Mouse (Mus musculus): ENCODE measurements around the gene Unc5c. TPM values are rescaled to one million over a fixed set of nuclear protein-coding genes. Genes with fewer than 3 reads are reported as not detected.

The Unc5c gene
- polyA plus RNA-seq, 2 experiments, result 11.9 to 12.5 TPM

- no peak for TF ChIP-seq POLR2A (IDR thresholded peaks at IDR 0.05; ENCODE audit: borderline replicate concordance, extremely low read depth, insufficient read depth, insufficient read length)
- Histone ChIP-seq H3K4me2 (replicated peaks; ENCODE audit: low read depth, low read length, severe bottlenecking) (no peak overlapping the region), H3K27me3 (ENCODE audit: control insufficient read depth, insufficient read depth, low read length) (no peaks in the 10 kb centered on the region), H3K36me3 (ENCODE audit: control insufficient read depth, insufficient read depth, low read length) (no peaks in the 10 kb centered on the region), H3K4me1 (ENCODE audit: control insufficient read depth, insufficient read depth, low read length) (no peaks in the 10 kb centered on the region), H3K9me3 (ENCODE audit: control insufficient read depth, low read length) (no peaks in the 10 kb centered on the region), H3K27ac (replicated peaks; ENCODE audit: low read depth, low read length) (no peak overlapping the region), H3K4me3 (replicated peaks; ENCODE audit: low read length) (no peak overlapping the region), H3K9ac (ENCODE audit: low read depth, low read length, severe bottlenecking) (no peak overlapping the region)
- no peak for DNase-seq (ENCODE audit: low spot score)
- WGBS, result 81% methylated on average over 5 of the region's 5 CpGs
- no peak for ATAC-seq (ENCODE audit: low FRiP score, low read depth)
Observed at GRCm38 (mm10) chr3:141719050-141719449, 254.0 kb downstream of the Unc5c start.

GRCm38 (mm10) chr3:141724499-141724898 lies 259.5 kb downstream of the Unc5c start:
- Histone ChIP-seq H3K27me3 (ENCODE audit: control insufficient read depth, insufficient read depth, low read length) (no peaks in the 10 kb centered on the region), H3K9me3 (ENCODE audit: control insufficient read depth, low read length) (no peaks in the 10 kb centered on the region), H3K27ac (replicated peaks; ENCODE audit: low read depth, low read length) (no peak overlapping the region), H3K4me3 (replicated peaks; ENCODE audit: low read length) (no peak overlapping the region), H3K4me1 (ENCODE audit: control insufficient read depth, insufficient read depth, low read length) (no peaks in the 10 kb centered on the region), H3K36me3 (ENCODE audit: control insufficient read depth, insufficient read depth, low read length) (no peaks in the 10 kb centered on the region), H3K4me2 (replicated peaks; ENCODE audit: low read depth, low read length, severe bottlenecking) (no peak overlapping the region), H3K9ac (ENCODE audit: low read depth, low read length, severe bottlenecking) (no peak overlapping the region)
- DNase-seq (ENCODE audit: low spot score), result no peak
- WGBS, result 70% methylated on average over 2 of the region's 2 CpGs
- no peak for TF ChIP-seq POLR2A (IDR thresholded peaks at IDR 0.05; ENCODE audit: borderline replicate concordance, extremely low read depth, insufficient read depth, insufficient read length)
- ATAC-seq (ENCODE audit: low FRiP score, low read depth), result no peak

GRCm38 (mm10) chr3:141725432-141725831 lies 260.4 kb downstream of the Unc5c start:
- Histone ChIP-seq H3K27me3 (ENCODE audit: control insufficient read depth, insufficient read depth, low read length) (no peaks in the 10 kb centered on the region), H3K4me1 (ENCODE audit: control insufficient read depth, insufficient read depth, low read length) (no peaks in the 10 kb centered on the region), H3K4me2 (replicated peaks; ENCODE audit: low read depth, low read length, severe bottlenecking) (no peak overlapping the region), H3K4me3 (replicated peaks; ENCODE audit: low read length) (no peak overlapping the region), H3K9ac (ENCODE audit: low read depth, low read length, severe bottlenecking) (no peak overlapping the region), H3K9me3 (ENCODE audit: control insufficient read depth, low read length) (no peaks in the 10 kb centered on the region), H3K36me3 (ENCODE audit: control insufficient read depth, insufficient read depth, low read length) (no peaks in the 10 kb centered on the region), H3K27ac (replicated peaks; ENCODE audit: low read depth, low read length) (no peak overlapping the region)
- WGBS, result 78% methylated on average over 1 of the region's 1 CpGs
- DNase-seq (ENCODE audit: low spot score), result no peak
- no peak for TF ChIP-seq POLR2A (IDR thresholded peaks at IDR 0.05; ENCODE audit: borderline replicate concordance, extremely low read depth, insufficient read depth, insufficient read length)
- ATAC-seq (ENCODE audit: low FRiP score, low read depth), result no peak

GRCm38 (mm10) chr3:141733844-141734243 lies 268.8 kb downstream of the Unc5c start:
- Histone ChIP-seq H3K4me3 (replicated peaks; ENCODE audit: low read length) (no peak overlapping the region), H3K36me3 (ENCODE audit: control insufficient read depth, insufficient read depth, low read length) (no peaks in the 10 kb centered on the region; the same call in 1 of the 2 replicates), H3K27ac (replicated peaks; ENCODE audit: low read depth, low read length) (no peak overlapping the region), H3K4me1 (ENCODE audit: control insufficient read depth, insufficient read depth, low read length) (no peaks in the 10 kb centered on the region), H3K4me2 (replicated peaks; ENCODE audit: low read depth, low read length, severe bottlenecking) (no peak overlapping the region), H3K9ac (ENCODE audit: low read depth, low read length, severe bottlenecking) (no peak overlapping the region), H3K27me3 (ENCODE audit: control insufficient read depth, insufficient read depth, low read length) (no peaks in the 10 kb centered on the region), H3K9me3 (ENCODE audit: control insufficient read depth, low read length) (no peaks in the 10 kb centered on the region)
- ATAC-seq (ENCODE audit: low FRiP score, low read depth), result no peak
- no peak for TF ChIP-seq POLR2A (IDR thresholded peaks at IDR 0.05; ENCODE audit: borderline replicate concordance, extremely low read depth, insufficient read depth, insufficient read length)
- DNase-seq (ENCODE audit: low spot score), result no peak
- 79% methylated on average over 6 of the region's 6 CpGs for WGBS

GRCm38 (mm10) chr3:141735285-141735684 lies 270.3 kb downstream of the Unc5c start:
- no peak overlapping the region for H3K27ac ChIP-seq (replicated peaks; ENCODE audit: low read depth, low read length)
- TF ChIP-seq POLR2A (IDR thresholded peaks at IDR 0.05; ENCODE audit: borderline replicate concordance, extremely low read depth, insufficient read depth, insufficient read length), result no peak

GRCm38 (mm10) chr3:141745322-141745721 lies 280.3 kb downstream of the Unc5c start:
- Histone ChIP-seq H3K4me2 (replicated peaks; ENCODE audit: low read depth, low read length, severe bottlenecking) (no peak overlapping the region), H3K4me1 (ENCODE audit: control insufficient read depth, insufficient read depth, low read length) (no peaks in the 10 kb centered on the region), H3K27ac (replicated peaks; ENCODE audit: low read depth, low read length) (no peak overlapping the region), H3K4me3 (replicated peaks; ENCODE audit: low read length) (no peak overlapping the region), H3K9ac (ENCODE audit: low read depth, low read length, severe bottlenecking) (no peak overlapping the region), H3K36me3 (ENCODE audit: control insufficient read depth, insufficient read depth, low read length) (no peaks in the 10 kb centered on the region), H3K9me3 (ENCODE audit: control insufficient read depth, low read length) (no peaks in the 10 kb centered on the region), H3K27me3 (ENCODE audit: control insufficient read depth, insufficient read depth, low read length) (no peaks in the 10 kb centered on the region)
- no peak for ATAC-seq (ENCODE audit: low FRiP score, low read depth)
- no peak for TF ChIP-seq POLR2A (IDR thresholded peaks at IDR 0.05; ENCODE audit: borderline replicate concordance, extremely low read depth, insufficient read depth, insufficient read length)
- DNase-seq (ENCODE audit: low spot score), result no peak

More at GRCm38 (mm10) chr3:141735285-141735684, 270.3 kb downstream of the Unc5c start:
- Histone ChIP-seq H3K27me3 (ENCODE audit: control insufficient read depth, insufficient read depth, low read length) (no peaks in the 10 kb centered on the region), H3K9ac (ENCODE audit: low read depth, low read length, severe bottlenecking) (no peak overlapping the region), H3K4me2 (replicated peaks; ENCODE audit: low read depth, low read length, severe bottlenecking) (no peak overlapping the region), H3K9me3 (ENCODE audit: control insufficient read depth, low read length) (no peaks in the 10 kb centered on the region), H3K4me1 (ENCODE audit: control insufficient read depth, insufficient read depth, low read length) (no peaks in the 10 kb centered on the region), H3K36me3 (ENCODE audit: control insufficient read depth, insufficient read depth, low read length) (no peaks in the 10 kb centered on the region; the same call in 1 of the 2 replicates), H3K4me3 (replicated peaks; ENCODE audit: low read length) (no peak overlapping the region)
- DNase-seq (ENCODE audit: low spot score), result no peak
- no peak for ATAC-seq (ENCODE audit: low FRiP score, low read depth)
